Mouse (Mus musculus): ENCODE results near the gene Kcnma1. TPM values are rescaled to one million over a fixed set of nuclear protein-coding genes. Genes with fewer than 3 reads are reported as not detected.

Kcnma1 gene
- polyA plus RNA-seq, 1 experiment, result 3.0 TPM

GRCm38 (mm10) chr14:23931671-23932071, 82.6 kb downstream of the Kcnma1 start:
- Histone ChIP-seq H3K36me3 (ENCODE audit: control insufficient read depth, insufficient read depth, low read length) (no peaks in the 10 kb centered on the region), H3K4me3 (ENCODE audit: control insufficient read depth, low read depth, low read length) (no peak overlapping the region), H3K4me1 (ENCODE audit: control insufficient read depth, insufficient read depth, low read length) (no peaks in the 10 kb centered on the region; the same call in 1 of the 2 replicates), H3K27me3 (ENCODE audit: control insufficient read depth, insufficient read depth, low read length) (no peaks in the 10 kb centered on the region), H3K27ac (ENCODE audit: control insufficient read depth, insufficient read depth, low read depth, low read length) (no peak overlapping the region)
- TF ChIP-seq POLR2A (IDR thresholded peaks at IDR 0.05; ENCODE audit: control insufficient read depth, low read depth, low read length), result no peak
- TF ChIP-seq CTCF (IDR thresholded peaks at IDR 0.05; ENCODE audit: control insufficient read depth, insufficient read depth, insufficient replicate concordance, low read depth, low read length), result no peak

GRCm38 (mm10) chr14:23929168-23929567, 85.1 kb downstream of the Kcnma1 start:
- Histone ChIP-seq H3K27me3 (ENCODE audit: control insufficient read depth, insufficient read depth, low read length) (no peaks in the 10 kb centered on the region), H3K4me3 (ENCODE audit: control insufficient read depth, low read depth, low read length) (no peak overlapping the region), H3K27ac (ENCODE audit: control insufficient read depth, insufficient read depth, low read depth, low read length) (no peak overlapping the region), H3K36me3 (ENCODE audit: control insufficient read depth, insufficient read depth, low read length) (no peaks in the 10 kb centered on the region), H3K4me1 (ENCODE audit: control insufficient read depth, insufficient read depth, low read length) (no peaks in the 10 kb centered on the region; the same call in 1 of the 2 replicates)
- TF ChIP-seq CTCF (IDR thresholded peaks at IDR 0.05; ENCODE audit: control insufficient read depth, insufficient read depth, insufficient replicate concordance, low read depth, low read length), result no peak
- TF ChIP-seq POLR2A (IDR thresholded peaks at IDR 0.05; ENCODE audit: control insufficient read depth, low read depth, low read length), result no peak

- no peak overlapping the region for H3K4me3 ChIP-seq (ENCODE audit: control insufficient read depth, low read depth, low read length)
- H3K27me3 ChIP-seq (ENCODE audit: control insufficient read depth, insufficient read depth, low read length), result no peaks in the 10 kb centered on the region
- TF ChIP-seq CTCF (IDR thresholded peaks at IDR 0.05; ENCODE audit: control insufficient read depth, insufficient read depth, insufficient replicate concordance, low read depth, low read length) (no peak), POLR2A (IDR thresholded peaks at IDR 0.05; ENCODE audit: control insufficient read depth, low read depth, low read length) (no peak)
- no peak overlapping the region for H3K27ac ChIP-seq (ENCODE audit: control insufficient read depth, insufficient read depth, low read depth, low read length)
- H3K36me3 ChIP-seq (ENCODE audit: control insufficient read depth, insufficient read depth, low read length), result no peaks in the 10 kb centered on the region
- no peaks in the 10 kb centered on the region for H3K4me1 ChIP-seq (ENCODE audit: control insufficient read depth, insufficient read depth, low read length)
These were observed 90.9 kb downstream of the Kcnma1 start for GRCm38 (mm10) chr14:23923356-23923755.

- Histone ChIP-seq H3K27ac (ENCODE audit: control insufficient read depth, insufficient read depth, low read depth, low read length) (no peak overlapping the region), H3K36me3 (ENCODE audit: control insufficient read depth, insufficient read depth, low read length) (no peaks in the 10 kb centered on the region), H3K4me1 (ENCODE audit: control insufficient read depth, insufficient read depth, low read length) (no peaks in the 10 kb centered on the region), H3K4me3 (ENCODE audit: control insufficient read depth, low read depth, low read length) (no peak overlapping the region), H3K27me3 (ENCODE audit: control insufficient read depth, insufficient read depth, low read length) (no peaks in the 10 kb centered on the region)
- TF ChIP-seq POLR2A (IDR thresholded peaks at IDR 0.05; ENCODE audit: control insufficient read depth, low read depth, low read length) (no peak), CTCF (IDR thresholded peaks at IDR 0.05; ENCODE audit: control insufficient read depth, insufficient read depth, insufficient replicate concordance, low read depth, low read length) (no peak)
These were observed 91.5 kb downstream of the Kcnma1 start for GRCm38 (mm10) chr14:23922755-23923154.

- Histone ChIP-seq H3K27me3 (ENCODE audit: control insufficient read depth, insufficient read depth, low read length) (no peaks in the 10 kb centered on the region), H3K4me3 (ENCODE audit: control insufficient read depth, low read depth, low read length) (no peak overlapping the region), H3K36me3 (ENCODE audit: control insufficient read depth, insufficient read depth, low read length) (no peaks in the 10 kb centered on the region), H3K27ac (ENCODE audit: control insufficient read depth, insufficient read depth, low read depth, low read length) (no peak overlapping the region), H3K4me1 (ENCODE audit: control insufficient read depth, insufficient read depth, low read length) (no peaks in the 10 kb centered on the region)
- TF ChIP-seq POLR2A (IDR thresholded peaks at IDR 0.05; ENCODE audit: control insufficient read depth, low read depth, low read length) (no peak), CTCF (IDR thresholded peaks at IDR 0.05; ENCODE audit: control insufficient read depth, insufficient read depth, insufficient replicate concordance, low read depth, low read length) (no peak)
These were observed 103.1 kb downstream of the Kcnma1 start for GRCm38 (mm10) chr14:23911108-23911629.

GRCm38 (mm10) chr14:23908564-23908963, 105.7 kb downstream of the Kcnma1 start:
- no peak overlapping the region for H3K4me3 ChIP-seq (ENCODE audit: control insufficient read depth, low read depth, low read length)
- H3K27me3 ChIP-seq (ENCODE audit: control insufficient read depth, insufficient read depth, low read length), result no peaks in the 10 kb centered on the region
- H3K36me3 ChIP-seq (ENCODE audit: control insufficient read depth, insufficient read depth, low read length), result no peaks in the 10 kb centered on the region
- no peak overlapping the region for H3K27ac ChIP-seq (ENCODE audit: control insufficient read depth, insufficient read depth, low read depth, low read length)
- no peak for TF ChIP-seq CTCF (IDR thresholded peaks at IDR 0.05; ENCODE audit: control insufficient read depth, insufficient read depth, insufficient replicate concordance, low read depth, low read length)
- no peak for TF ChIP-seq POLR2A (IDR thresholded peaks at IDR 0.05; ENCODE audit: control insufficient read depth, low read depth, low read length)
- no peaks in the 10 kb centered on the region for H3K4me1 ChIP-seq (ENCODE audit: control insufficient read depth, insufficient read depth, low read length)

GRCm38 (mm10) chr14:23902636-23903279, 111.5 kb downstream of the Kcnma1 start:
- TF ChIP-seq CTCF (IDR thresholded peaks at IDR 0.05; ENCODE audit: control insufficient read depth, insufficient read depth, insufficient replicate concordance, low read depth, low read length), result no peak
- no peak for TF ChIP-seq POLR2A (IDR thresholded peaks at IDR 0.05; ENCODE audit: control insufficient read depth, low read depth, low read length)
- H3K27ac ChIP-seq (ENCODE audit: control insufficient read depth, insufficient read depth, low read depth, low read length), result no peak overlapping the region

More at GRCm38 (mm10) chr14:23902636-23903279, 111.5 kb downstream of the Kcnma1 start:
- H3K27me3 ChIP-seq (ENCODE audit: control insufficient read depth, insufficient read depth, low read length), result no peaks in the 10 kb centered on the region
- H3K4me1 ChIP-seq (ENCODE audit: control insufficient read depth, insufficient read depth, low read length), result no peaks in the 10 kb centered on the region
- no peak overlapping the region for H3K4me3 ChIP-seq (ENCODE audit: control insufficient read depth, low read depth, low read length)
- H3K36me3 ChIP-seq (ENCODE audit: control insufficient read depth, insufficient read depth, low read length), result no peaks in the 10 kb centered on the region

Measured in testis, adult 2 months (tissue).